Mouse (Mus musculus) intestine, postnatal 0 days (tissue): ENCODE results near the gene Smad5. TPM values are rescaled to one million over a fixed set of nuclear protein-coding genes. Genes with fewer than 3 reads are reported as not detected.
A peak's percentile ranks its signal among the peaks of the same experiment; 100 is the strongest.

Experiments used
- ATAC-seq: fragments of 200-750 bp; cut with Nextera tagmentation; 2 replicates; pipeline ENCODE4 v1.8.0; 2017; ENCODE audit warnings: mild to moderate bottlenecking, moderate TSS enrichment, moderate library complexity
- H3K27ac ChIP-seq: fragments of 300-500 bp; sonication (generic); 2 replicates; pipeline ENCODE4 v1.5.1; 2014; ENCODE audit warnings: mild to moderate bottlenecking, low read depth, low read length, moderate library complexity
- H3K27me3 ChIP-seq: fragments of 300-500 bp; sonication (generic); replicated peaks from 2 replicates; pipeline ENCODE4 v1.6.1; 2014; ENCODE audit warnings: low read length, mixed read lengths; ENCODE audit not compliant: control insufficient read depth, insufficient read depth
- H3K36me3 ChIP-seq: fragments of 300-500 bp; sonication (generic); 2 replicates; pipeline ENCODE4 v1.6.1; 2014; ENCODE audit warnings: mild to moderate bottlenecking, moderate library complexity; ENCODE audit not compliant: control insufficient read depth, insufficient read depth
- H3K4me1 ChIP-seq: fragments of 300-500 bp; sonication (generic); replicated peaks from 2 replicates; pipeline ENCODE4 v1.6.1; 2014; ENCODE audit warnings: antibody characterized with exemption, low read length, mixed read lengths; ENCODE audit not compliant: control insufficient read depth, insufficient read depth
- H3K4me2 ChIP-seq: fragments of 300-500 bp; sonication (generic); replicated peaks from 2 replicates; pipeline ENCODE4 v1.6.1; 2014; ENCODE audit warnings: low read depth, mild to moderate bottlenecking, moderate library complexity
- H3K4me3 ChIP-seq: fragments of 300-500 bp; sonication (generic); 2 replicates; pipeline ENCODE4 v1.5.1; 2014; ENCODE audit warnings: low read depth, low read length
- H3K9ac ChIP-seq: fragments of 300-500 bp; sonication (generic); 2 replicates; pipeline ENCODE4 v1.6.1; 2014; ENCODE audit warnings: mild to moderate bottlenecking, low read depth, low read length
- H3K9me3 ChIP-seq: fragments of 300-500 bp; sonication (generic); 2 replicates; pipeline ENCODE4 v1.6.1; 2016; ENCODE audit warnings: mixed run types; ENCODE audit not compliant: control insufficient read depth
- CTCF ChIP-seq: sonication (generic); IDR thresholded peaks from 2 replicates; pipeline ENCODE4 v1.5.1; 2016; ENCODE audit warnings: low read depth, mild to moderate bottlenecking, control low read depth, antibody characterized with exemption, moderate library complexity
- whole genome bisulfite sequencing: fragments of 180-500 bp; shearing (Covaris S2); extraction: QIAGEN DNeasy Blood & Tissue Kit; methylation state at CpG from one replicate; pipeline ENCODE4 v1.1.7; 2014; 5-methylcytosine and 5-hydroxymethylcytosine counted together
- polyA plus RNA-seq: library from polyadenylated mRNA; unstranded; fragments of >200 nt; fragmentation: Nextera tagmentation; extraction: Ambion mirVana; gene quantifications from 2 replicates; pipeline ENCODE4 v1.2.1, GENCODE M21; 2015

Smad5 gene
- polyA plus RNA-seq, 1 experiment from 2014 or later = 8.5 TPM

DNA sequence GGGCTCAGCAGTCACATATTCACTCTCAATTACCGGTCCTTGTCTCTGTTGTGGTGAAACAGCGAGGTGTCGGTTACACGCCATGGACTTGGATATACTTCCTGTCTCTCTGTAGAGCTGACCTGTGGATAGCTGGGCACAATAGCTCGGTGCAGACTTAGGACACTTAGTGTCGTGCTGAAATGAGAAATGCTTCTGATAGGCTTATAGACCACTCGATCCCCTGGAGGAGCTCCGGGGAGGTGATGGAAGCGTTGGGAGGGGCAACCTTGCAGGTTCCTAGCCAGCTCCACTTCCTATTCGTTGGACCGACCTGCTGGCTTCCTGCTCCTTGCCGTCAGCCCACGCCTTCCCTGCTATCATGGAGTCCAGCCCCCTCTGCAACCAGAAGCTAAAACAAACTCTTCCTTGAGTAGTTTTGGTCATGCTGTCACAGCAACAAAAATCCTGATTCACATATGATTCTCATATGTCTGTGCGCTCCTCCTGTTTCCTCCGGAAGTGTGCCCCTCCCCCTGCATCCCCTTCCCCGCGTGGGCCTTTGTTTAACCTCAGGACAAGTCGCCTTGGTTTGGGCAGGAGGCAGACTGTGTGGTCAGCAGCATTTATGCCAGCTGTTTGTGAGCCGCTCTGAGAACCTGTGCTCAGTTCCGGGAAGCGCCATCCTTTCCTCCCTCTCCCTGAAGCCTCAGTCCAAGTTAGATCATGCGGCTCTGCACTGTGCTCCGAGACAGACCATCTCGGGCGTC lies 62.6 kb downstream of the Smad5 start:
- 45% methylated on average over 25 of the region's 25 CpGs for WGBS
- Histone ChIP-seq H3K36me3 (no peaks in the 10 kb centered on the region), H3K4me3 (no peak overlapping the region), H3K9ac (no peak overlapping the region), H3K4me1 (0 out of 2 replicates have a peak, but pooled peaks cover 4% of the 10 kb centered on the region), H3K27ac (no peak overlapping the region), H3K27me3 (no peaks in the 10 kb centered on the region), H3K9me3 (no peaks in the 10 kb centered on the region), H3K4me2 (peak overlapping the region; percentile 55)
- no peak for ATAC-seq
- no peak for TF ChIP-seq CTCF

DNA sequence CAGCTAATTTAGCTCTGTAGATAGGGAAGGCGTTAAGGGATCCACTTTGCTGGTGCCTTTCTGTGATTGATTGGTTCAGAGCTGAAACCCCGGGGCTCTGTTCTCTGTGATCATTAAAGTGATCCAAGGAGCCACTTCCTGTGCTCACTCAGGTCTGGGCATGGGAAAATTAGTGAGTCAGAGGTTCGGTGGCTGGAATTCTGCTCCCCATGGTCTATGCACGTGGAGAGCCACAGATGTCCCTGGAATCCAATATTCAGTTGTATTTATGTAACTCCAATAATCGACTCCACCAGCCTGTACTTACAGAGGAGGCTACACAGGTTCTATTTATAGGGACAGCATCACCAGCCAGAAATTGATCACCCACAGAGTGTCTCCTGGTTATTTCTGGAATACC lies 63.4 kb downstream of the Smad5 start:
- Histone ChIP-seq H3K4me1 (0 out of 2 replicates have a peak, but pooled peaks cover 4% of the 10 kb centered on the region), H3K4me2 (no peak overlapping the region)
- 50% methylated on average over 5 of the region's 5 CpGs for WGBS

DNA sequence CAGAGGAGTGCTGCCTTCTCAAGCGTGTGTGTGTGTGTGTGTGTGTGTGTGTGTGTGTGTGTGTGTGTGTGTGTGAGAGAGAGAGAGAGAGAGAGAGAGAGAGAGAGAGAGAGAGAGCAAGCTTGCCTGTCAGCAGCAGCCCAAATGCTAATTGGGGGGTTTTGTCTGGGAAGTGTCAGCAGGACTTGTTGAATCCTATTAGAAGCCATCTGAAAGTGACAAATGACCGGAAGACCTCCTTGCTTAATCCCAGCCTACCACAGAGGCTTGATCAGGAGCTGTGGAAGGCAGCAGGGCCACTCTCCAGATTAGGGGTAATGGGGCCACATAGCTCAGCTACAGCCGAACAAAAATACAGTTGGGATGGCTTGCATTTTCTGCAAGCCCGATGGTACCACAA lies 66.6 kb downstream of the Smad5 start:
- H3K9me3 ChIP-seq = no peaks in the 10 kb centered on the region
- H3K4me2 ChIP-seq = no peak overlapping the region
- no peak overlapping the region for H3K27ac ChIP-seq
- no peak overlapping the region for H3K4me3 ChIP-seq
- 0 out of 2 replicates have a peak, but pooled peaks cover 4% of the 10 kb centered on the region for H3K4me1 ChIP-seq
- no peak for ATAC-seq
- H3K36me3 ChIP-seq = no peaks in the 10 kb centered on the region
- no peak for TF ChIP-seq CTCF
- WGBS = 54% methylated on average over 4 of the region's 4 CpGs
- H3K27me3 ChIP-seq = no peaks in the 10 kb centered on the region
- no peak overlapping the region for H3K9ac ChIP-seq

More for the DNA sequence above, 63.4 kb downstream of the Smad5 start:
- Histone ChIP-seq H3K36me3 (no peaks in the 10 kb centered on the region), H3K27me3 (no peaks in the 10 kb centered on the region), H3K27ac (no peak overlapping the region), H3K9me3 (no peaks in the 10 kb centered on the region), H3K4me3 (no peak overlapping the region), H3K9ac (no peak overlapping the region)
- ATAC-seq = no peak
- TF ChIP-seq CTCF = no peak

DNA sequence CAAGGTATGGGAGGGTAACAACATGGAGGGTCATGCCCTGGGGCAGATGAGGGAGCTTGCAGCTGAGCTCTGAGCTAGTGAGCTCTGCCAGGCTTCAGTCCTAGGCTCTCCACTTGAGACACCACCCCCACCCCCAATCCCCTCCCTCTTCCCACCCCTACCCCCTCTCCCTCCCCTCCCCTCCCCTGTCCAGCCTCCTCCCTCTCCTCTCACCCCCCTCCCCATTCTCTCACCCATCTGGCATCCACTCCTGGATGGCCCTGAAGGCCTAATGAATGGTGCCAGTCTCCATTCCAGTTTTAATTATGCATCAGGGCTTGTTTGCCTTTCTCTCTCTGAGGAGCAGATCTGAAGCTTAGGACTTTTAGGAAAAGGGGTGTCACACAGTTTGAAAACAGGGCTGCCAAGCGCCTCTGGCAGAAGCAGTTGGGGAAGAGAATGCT lies 67.3 kb downstream of the Smad5 start:
- WGBS = 63% methylated on average over 1 of the region's 1 CpGs
- TF ChIP-seq CTCF = no peak

DNA sequence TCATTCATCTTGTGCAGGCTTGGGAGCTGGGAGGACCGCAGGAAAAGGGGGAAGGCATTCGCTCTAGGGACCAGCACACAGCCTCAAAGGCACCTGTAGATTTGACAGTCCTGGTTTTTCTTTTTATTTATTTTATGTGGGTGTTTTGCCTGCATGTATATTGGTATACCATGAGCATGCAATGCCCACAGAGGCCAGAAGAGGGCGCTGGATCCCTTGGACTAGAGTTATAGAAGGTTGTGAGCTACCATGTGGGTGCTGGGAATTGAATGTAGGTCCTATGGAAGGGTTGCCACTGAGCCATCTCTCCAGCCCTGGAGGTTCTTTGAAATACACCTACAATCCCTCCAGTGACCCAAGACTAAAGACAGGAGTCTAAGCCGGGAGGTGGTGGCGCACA lies 68.0 kb downstream of the Smad5 start:
- Histone ChIP-seq H3K4me2 (no peak overlapping the region), H3K27me3 (no peaks in the 10 kb centered on the region), H3K9ac (no peak overlapping the region), H3K4me1 (no peaks in the 10 kb centered on the region), H3K9me3 (no peaks in the 10 kb centered on the region), H3K27ac (no peak overlapping the region), H3K4me3 (no peak overlapping the region), H3K36me3 (no peaks in the 10 kb centered on the region)
- ATAC-seq = no peak
- 70% methylated on average over 5 of the region's 5 CpGs for WGBS
- TF ChIP-seq CTCF = peak; percentile 41

More for the DNA sequence above, 67.3 kb downstream of the Smad5 start:
- H3K4me3 ChIP-seq = no peak overlapping the region
- no peaks in the 10 kb centered on the region for H3K9me3 ChIP-seq
- no peak for ATAC-seq
- H3K36me3 ChIP-seq = no peaks in the 10 kb centered on the region
- H3K9ac ChIP-seq = no peak overlapping the region
- no peaks in the 10 kb centered on the region for H3K27me3 ChIP-seq
- H3K27ac ChIP-seq = no peak overlapping the region
- 0 out of 2 replicates have a peak, but pooled peaks cover 3% of the 10 kb centered on the region for H3K4me1 ChIP-seq
- no peak overlapping the region for H3K4me2 ChIP-seq

DNA sequence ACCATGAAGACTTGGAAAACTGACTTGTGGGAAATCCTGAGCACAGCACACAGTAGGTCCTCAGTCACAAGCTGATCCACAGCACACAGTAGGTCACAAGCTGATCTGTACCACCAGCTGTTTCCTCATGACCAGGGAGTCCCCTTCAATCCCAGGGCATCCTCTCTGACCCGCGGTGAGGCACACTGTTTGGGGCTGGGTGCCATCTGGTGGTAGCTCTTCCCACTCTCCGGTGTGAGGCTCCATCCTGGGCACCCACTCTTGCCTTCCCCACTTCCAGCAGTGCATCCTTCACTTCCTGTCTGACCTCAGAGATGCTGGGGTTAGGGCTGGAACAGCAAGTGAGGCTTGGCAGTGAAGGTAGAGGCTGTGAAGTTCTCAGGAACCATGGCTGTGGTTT lies 69.8 kb downstream of the Smad5 start:
- H3K9me3 ChIP-seq = no peaks in the 10 kb centered on the region
- H3K4me3 ChIP-seq = no peak overlapping the region
- ATAC-seq = no peak
- H3K27me3 ChIP-seq = no peaks in the 10 kb centered on the region
- no peak overlapping the region for H3K9ac ChIP-seq
- no peak overlapping the region for H3K4me2 ChIP-seq
- H3K27ac ChIP-seq = no peak overlapping the region
- peak; percentile 50 for TF ChIP-seq CTCF
- WGBS = 42% methylated on average over 3 of the region's 3 CpGs
- no peaks in the 10 kb centered on the region for H3K36me3 ChIP-seq
- no peaks in the 10 kb centered on the region for H3K4me1 ChIP-seq
